Mouse (Mus musculus) intestine, embryonic 16.5 days (tissue): ENCODE measurements around the gene Kank1. TPM values are rescaled to one million over a fixed set of nuclear protein-coding genes. Genes with fewer than 3 reads are reported as not detected.

Experiments
- ATAC-seq: fragments of 200-750 bp; cut with Nextera tagmentation; 2 replicates; pipeline ENCODE4 v1.8.0; 2017; ENCODE audit warnings: moderate TSS enrichment, moderate library complexity
- H3K27ac ChIP-seq: fragments of 300-500 bp; sonication (generic); 2 replicates; pipeline ENCODE4 v1.5.1; 2014; ENCODE audit warnings: mild to moderate bottlenecking, low read length
- H3K27me3 ChIP-seq: fragments of 300-500 bp; sonication (generic); replicated peaks from 2 replicates; pipeline ENCODE4 v1.6.1; 2014; ENCODE audit warnings: low read length, control low read depth, mixed read lengths; ENCODE audit not compliant: control insufficient read depth, insufficient read depth
- H3K36me3 ChIP-seq: fragments of 300-500 bp; sonication (generic); 2 replicates; pipeline ENCODE4 v1.6.1; 2014; ENCODE audit warnings: low read length, control low read depth; ENCODE audit not compliant: control insufficient read depth, insufficient read depth
- H3K4me1 ChIP-seq: fragments of 300-500 bp; sonication (generic); 2 replicates; pipeline ENCODE4 v1.6.1; 2014; ENCODE audit warnings: low read length, control low read depth, mixed read lengths; ENCODE audit not compliant: control insufficient read depth, insufficient read depth
- H3K4me2 ChIP-seq: fragments of 300-500 bp; sonication (generic); 2 replicates; pipeline ENCODE4 v1.6.1; 2014; ENCODE audit warnings: low read depth, low read length, control low read depth
- H3K4me3 ChIP-seq: fragments of 300-500 bp; sonication (generic); 2 replicates; pipeline ENCODE4 v1.5.1; 2014; ENCODE audit warnings: mild to moderate bottlenecking, low read length
- H3K9ac ChIP-seq: fragments of 300-500 bp; sonication (generic); 2 replicates; pipeline ENCODE4 v1.6.1; 2014; ENCODE audit warnings: low read depth, low read length
- H3K9me3 ChIP-seq: fragments of 300-500 bp; sonication (generic); 2 replicates; pipeline ENCODE4 v1.6.1; 2016; ENCODE audit warnings: low read length, control low read depth; ENCODE audit not compliant: control insufficient read depth
- WGBS: fragments of 180-500 bp; shearing (Covaris S2); extraction: QIAGEN DNeasy Blood & Tissue Kit; methylation state at CpG from one replicate; pipeline ENCODE4 v1.1.7; 2014; 5-methylcytosine and 5-hydroxymethylcytosine counted together
- polyA plus RNA-seq: library from polyadenylated mRNA; unstranded; fragments of >200 nt; fragmentation: Nextera tagmentation; extraction: Ambion mirVana; gene quantifications from 2 replicates; pipeline ENCODE4 v1.2.1, GENCODE M21; 2015

Kank1 gene
- polyA plus RNA-seq, 1 experiment from 2014 or later: 16.1 TPM

- H3K9me3 ChIP-seq: no peaks in the 10 kb centered on the region
- no peak overlapping the region for H3K4me3 ChIP-seq
- 70% methylated on average over 9 of the region's 9 CpGs for WGBS
- no peak overlapping the region for H3K9ac ChIP-seq
- 0 out of 2 replicates have a peak, but pooled peaks cover 2% of the 10 kb centered on the region for H3K4me1 ChIP-seq
- H3K27ac ChIP-seq: no peak overlapping the region
- H3K36me3 ChIP-seq: no peaks in the 10 kb centered on the region
- no peak overlapping the region for H3K4me2 ChIP-seq
- no peaks in the 10 kb centered on the region for H3K27me3 ChIP-seq
- no peak for ATAC-seq
Measured at GRCm38 (mm10) chr19:25325113-25326001, 88.6 kb downstream of the Kank1 start.

DNA sequence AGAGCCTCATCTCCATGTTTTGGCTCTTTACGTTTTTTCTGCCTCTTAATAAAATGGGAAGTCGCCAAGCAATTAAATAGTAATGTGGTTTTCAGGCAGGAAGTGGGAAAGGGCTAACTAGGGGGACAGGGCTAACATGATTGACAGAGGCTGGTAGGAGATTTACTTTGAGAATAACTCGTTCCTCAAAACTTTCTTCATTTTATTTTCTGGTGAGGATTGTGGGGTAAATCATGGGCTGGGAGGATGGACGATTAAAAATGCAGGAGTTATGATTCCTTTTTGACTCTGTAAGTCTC is 89.2 kb downstream of the Kank1 start:
- Histone ChIP-seq H3K4me3 (no peak overlapping the region), H3K9me3 (no peaks in the 10 kb centered on the region), H3K27me3 (no peaks in the 10 kb centered on the region), H3K27ac (no peak overlapping the region), H3K4me2 (no peak overlapping the region), H3K4me1 (0 out of 2 replicates have a peak, but pooled peaks cover 2% of the 10 kb centered on the region), H3K36me3 (no peaks in the 10 kb centered on the region), H3K9ac (no peak overlapping the region)
- no peak for ATAC-seq
- WGBS: 63% methylated on average over 4 of the region's 4 CpGs

DNA sequence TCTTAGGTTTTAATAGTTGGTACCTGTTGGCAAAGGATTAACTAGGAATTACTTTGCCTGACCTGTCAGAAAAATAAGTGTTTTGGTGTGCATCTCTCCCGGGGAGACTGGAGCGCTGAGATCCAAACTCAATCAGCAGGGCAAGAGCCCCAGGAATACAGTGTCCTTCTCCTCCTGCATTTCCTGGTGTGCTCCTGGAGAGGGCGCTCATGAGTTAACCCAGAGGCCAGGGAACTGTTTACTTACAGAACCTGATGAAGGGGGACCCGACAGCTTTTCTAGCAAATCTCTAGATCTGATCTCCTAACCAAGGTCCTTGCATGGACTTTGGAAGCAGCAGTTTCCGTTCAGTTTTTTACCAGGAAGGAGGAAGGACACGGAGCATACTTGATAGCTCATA is 90.9 kb downstream of the Kank1 start:
- no peak overlapping the region for H3K27ac ChIP-seq
- no peak overlapping the region for H3K9ac ChIP-seq
- no peak overlapping the region for H3K4me3 ChIP-seq
- peak; percentile 36; the same call in 1 of the 2 replicates for ATAC-seq
- H3K27me3 ChIP-seq: no peaks in the 10 kb centered on the region
- H3K36me3 ChIP-seq: no peaks in the 10 kb centered on the region
- 58% methylated on average over 6 of the region's 6 CpGs for WGBS
- no peaks in the 10 kb centered on the region for H3K9me3 ChIP-seq
- 0 out of 2 replicates have a peak, but pooled peaks cover 2% of the 10 kb centered on the region for H3K4me1 ChIP-seq
- H3K4me2 ChIP-seq: no peak overlapping the region

DNA sequence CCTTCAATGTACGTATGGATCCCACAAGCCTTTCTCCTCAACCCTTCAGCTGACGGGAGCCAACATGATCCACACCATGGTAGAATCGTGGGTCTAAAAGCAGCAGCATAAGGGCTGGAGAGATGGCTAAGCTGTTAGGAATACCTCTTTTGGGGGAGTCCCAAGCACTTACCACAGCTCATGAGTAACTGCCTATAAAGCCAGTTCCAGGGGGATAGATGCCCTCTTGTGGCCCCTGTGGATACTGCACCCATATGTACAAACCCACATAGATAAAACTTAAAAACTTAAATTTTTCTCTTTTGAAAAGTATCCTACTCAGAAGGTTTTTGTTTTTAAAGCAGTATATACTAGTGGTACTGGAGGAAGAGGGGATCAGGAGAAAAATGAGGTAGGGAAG is 97.6 kb downstream of the Kank1 start:
- no peak overlapping the region for H3K4me3 ChIP-seq
- H3K9me3 ChIP-seq: no peaks in the 10 kb centered on the region
- no peak for ATAC-seq
- H3K27me3 ChIP-seq: no peaks in the 10 kb centered on the region
- H3K9ac ChIP-seq: no peak overlapping the region
- no peaks in the 10 kb centered on the region for H3K4me1 ChIP-seq
- WGBS: 63% methylated on average over 3 of the region's 3 CpGs
- no peak overlapping the region for H3K27ac ChIP-seq
- no peak overlapping the region for H3K4me2 ChIP-seq
- H3K36me3 ChIP-seq: no peaks in the 10 kb centered on the region

- no peaks in the 10 kb centered on the region for H3K27me3 ChIP-seq
- no peak overlapping the region for H3K9ac ChIP-seq
- no peak overlapping the region for H3K4me3 ChIP-seq
- H3K27ac ChIP-seq: no peak overlapping the region
- H3K9me3 ChIP-seq: no peaks in the 10 kb centered on the region
- ATAC-seq: no peak
- 0 out of 2 replicates have a peak, but pooled peaks cover 2% of the 10 kb centered on the region for H3K4me1 ChIP-seq
- H3K4me2 ChIP-seq: no peak overlapping the region
- H3K36me3 ChIP-seq: no peaks in the 10 kb centered on the region
- WGBS: 87% methylated on average over 8 of the region's 8 CpGs
Measured at GRCm38 (mm10) chr19:25336731-25337130, 100.0 kb downstream of the Kank1 start.

- H3K9ac ChIP-seq: no peak overlapping the region
- H3K27ac ChIP-seq: no peak overlapping the region
- H3K9me3 ChIP-seq: no peaks in the 10 kb centered on the region
- 48% methylated on average over 11 of the region's 11 CpGs for WGBS
- no peak for ATAC-seq
- H3K4me2 ChIP-seq: no peak overlapping the region
- H3K4me1 ChIP-seq: peaks cover 7% of the 10 kb centered on the region; the same call in 1 of the 2 replicates
- H3K27me3 ChIP-seq: no peaks in the 10 kb centered on the region
- H3K4me3 ChIP-seq: no peak overlapping the region
- H3K36me3 ChIP-seq: no peaks in the 10 kb centered on the region
Measured at GRCm38 (mm10) chr19:25340630-25341620, 104.2 kb downstream of the Kank1 start.

- H3K4me2 ChIP-seq: no peak overlapping the region
- WGBS: 85% methylated on average over 5 of the region's 5 CpGs
- peaks cover 7% of the 10 kb centered on the region; the same call in 1 of the 2 replicates for H3K4me1 ChIP-seq
- H3K36me3 ChIP-seq: no peaks in the 10 kb centered on the region
- no peak overlapping the region for H3K4me3 ChIP-seq
- no peak overlapping the region for H3K27ac ChIP-seq
- ATAC-seq: no peak
- H3K27me3 ChIP-seq: no peaks in the 10 kb centered on the region
- no peaks in the 10 kb centered on the region for H3K9me3 ChIP-seq
- H3K9ac ChIP-seq: no peak overlapping the region
Measured at GRCm38 (mm10) chr19:25342026-25342425, 105.3 kb downstream of the Kank1 start.

- H3K4me1 ChIP-seq: peaks cover 7% of the 10 kb centered on the region
- no peak overlapping the region for H3K9ac ChIP-seq
- no peaks in the 10 kb centered on the region for H3K36me3 ChIP-seq
- 34% methylated on average over 16 of the region's 16 CpGs for WGBS
- peak; percentile 55 for ATAC-seq
- no peaks in the 10 kb centered on the region for H3K27me3 ChIP-seq
- H3K9me3 ChIP-seq: no peaks in the 10 kb centered on the region
- H3K4me2 ChIP-seq: peak overlapping the region; percentile 2; the same call in 1 of the 2 replicates
- no peak overlapping the region for H3K4me3 ChIP-seq
- no peak overlapping the region for H3K27ac ChIP-seq
Measured at GRCm38 (mm10) chr19:25343657-25344322, 107.0 kb downstream of the Kank1 start.

GRCm38 (mm10) chr19:25344371-25344770 is 107.6 kb downstream of the Kank1 start:
- Histone ChIP-seq H3K4me1 (peaks cover 7% of the 10 kb centered on the region), H3K27ac (no peak overlapping the region), H3K4me2 (no peak overlapping the region), H3K27me3 (no peaks in the 10 kb centered on the region), H3K36me3 (no peaks in the 10 kb centered on the region), H3K9ac (no peak overlapping the region), H3K9me3 (no peaks in the 10 kb centered on the region), H3K4me3 (no peak overlapping the region)
- no peak for ATAC-seq
- WGBS: 36% methylated on average over 6 of the region's 6 CpGs
